Mouse (Mus musculus): Measurements from ENCODE around the gene Simc1. TPM values are rescaled to one million over a fixed set of nuclear protein-coding genes. Genes with fewer than 3 reads are reported as not detected.

Simc1 gene
- polyA plus RNA-seq, 1 experiment from 2014 or later: 6.8 TPM

DNA sequence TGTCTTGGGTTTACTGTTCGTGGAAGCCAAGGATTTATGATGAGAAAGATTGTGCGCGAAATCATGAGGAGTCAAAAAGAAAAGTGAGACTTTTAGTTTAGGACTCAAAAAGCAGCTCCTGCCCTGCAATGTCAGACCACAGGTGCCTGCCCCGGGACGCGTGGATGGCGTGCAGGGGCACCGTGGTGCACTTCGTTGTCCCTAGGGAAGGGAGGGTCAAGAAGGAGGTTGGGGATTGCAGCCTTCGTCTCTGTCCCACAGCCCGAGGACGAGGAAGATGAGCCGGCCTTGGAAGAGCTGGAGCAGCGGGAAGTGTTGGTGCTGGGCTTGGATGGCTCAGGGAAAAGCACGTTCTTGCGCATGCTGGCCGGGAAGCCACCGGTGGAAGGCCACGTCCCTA, 71.9 kb downstream of the Simc1 start:
- H3K4me3 ChIP-seq (replicated peaks; ENCODE audit: low read depth, low read length): peak overlapping the region; percentile 97
- peaks cover 24% of the 10 kb centered on the region for H3K36me3 ChIP-seq (ENCODE audit: insufficient read depth, low read length)
- peaks cover 12% of the 10 kb centered on the region; the same call in 1 of the 2 replicates for H3K4me1 ChIP-seq (replicated peaks; ENCODE audit: insufficient read depth, low read length)
- TF ChIP-seq CTCF (IDR thresholded peaks at IDR 0.05; ENCODE audit: low read depth): no peak
- H3K9me3 ChIP-seq (replicated peaks; ENCODE audit: low read length): no peaks in the 10 kb centered on the region
- DNase-seq (ENCODE audit: low spot score) (no peak), ATAC-seq (replicated peaks; ENCODE audit: low FRiP score, low read depth) (peak; percentile 18; the same call in 1 of the 2 replicates)
- peak overlapping the region; percentile 93 for H3K4me2 ChIP-seq (ENCODE audit: low read length)
- under 1% methylated on average over 19 of the region's 19 CpGs for WGBS
- H3K9ac ChIP-seq (ENCODE audit: low read depth, low read length): peak overlapping the region; percentile 91
- peak overlapping the region; percentile 82 for H3K27ac ChIP-seq
- no peaks in the 10 kb centered on the region for H3K27me3 ChIP-seq (ENCODE audit: insufficient read depth, low read length)

DNA sequence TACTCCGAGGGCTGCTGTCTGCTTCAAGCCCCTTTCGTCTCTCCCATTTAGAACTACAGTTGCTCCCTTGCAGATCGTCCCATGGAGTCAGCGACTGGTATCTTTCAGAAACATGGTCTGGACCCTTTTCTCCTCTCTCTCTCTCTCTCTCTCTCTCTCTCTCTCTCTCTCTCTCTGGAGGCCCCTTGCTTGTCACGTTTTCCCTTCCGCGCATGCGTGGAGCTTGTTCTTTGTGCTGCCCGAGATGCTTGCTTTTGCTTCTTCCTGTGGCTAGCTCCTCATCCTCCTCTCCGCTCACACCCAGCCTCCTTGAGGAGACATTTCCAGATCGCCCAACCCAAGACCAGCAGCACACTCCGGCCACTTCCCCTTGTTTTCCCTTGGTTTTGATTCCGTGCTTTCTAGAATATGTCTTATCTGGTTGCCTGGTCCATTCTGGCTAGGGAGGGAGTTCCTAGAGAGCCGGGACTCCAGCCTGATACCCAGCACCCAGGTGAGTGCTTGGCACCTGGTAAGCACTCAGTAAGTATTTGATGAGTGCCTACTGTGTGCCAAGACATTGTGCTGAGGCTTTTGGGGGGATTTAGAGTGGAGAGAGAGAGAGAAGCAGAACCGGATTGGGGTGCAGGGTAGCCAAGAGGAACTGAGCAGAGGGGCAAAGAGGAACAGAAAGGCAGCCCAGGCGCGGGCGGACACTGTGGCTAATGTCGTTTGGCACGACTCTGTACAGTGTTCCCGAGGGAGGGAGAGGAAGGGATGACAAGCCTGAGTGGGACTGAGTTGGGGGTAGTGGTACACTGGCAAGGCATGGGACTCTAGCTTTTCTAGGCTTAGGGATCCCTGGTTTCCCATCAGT, 74.3 kb downstream of the Simc1 start:
- 87% methylated on average over 21 of the region's 21 CpGs for WGBS
- no peak for ATAC-seq (replicated peaks; ENCODE audit: low FRiP score, low read depth)
- Histone ChIP-seq H3K36me3 (ENCODE audit: insufficient read depth, low read length) (peaks cover 43% of the 10 kb centered on the region), H3K27ac (no peak overlapping the region), H3K4me1 (replicated peaks; ENCODE audit: insufficient read depth, low read length) (peaks cover 12% of the 10 kb centered on the region; the same call in 1 of the 2 replicates), H3K4me3 (replicated peaks; ENCODE audit: low read depth, low read length) (no peak overlapping the region), H3K4me2 (ENCODE audit: low read length) (no peak overlapping the region), H3K9me3 (replicated peaks; ENCODE audit: low read length) (no peaks in the 10 kb centered on the region), H3K9ac (ENCODE audit: low read depth, low read length) (no peak overlapping the region), H3K27me3 (ENCODE audit: insufficient read depth, low read length) (no peaks in the 10 kb centered on the region)
- no peak for DNase-seq (ENCODE audit: low spot score)
- no peak for TF ChIP-seq CTCF (IDR thresholded peaks at IDR 0.05; ENCODE audit: low read depth)

DNA sequence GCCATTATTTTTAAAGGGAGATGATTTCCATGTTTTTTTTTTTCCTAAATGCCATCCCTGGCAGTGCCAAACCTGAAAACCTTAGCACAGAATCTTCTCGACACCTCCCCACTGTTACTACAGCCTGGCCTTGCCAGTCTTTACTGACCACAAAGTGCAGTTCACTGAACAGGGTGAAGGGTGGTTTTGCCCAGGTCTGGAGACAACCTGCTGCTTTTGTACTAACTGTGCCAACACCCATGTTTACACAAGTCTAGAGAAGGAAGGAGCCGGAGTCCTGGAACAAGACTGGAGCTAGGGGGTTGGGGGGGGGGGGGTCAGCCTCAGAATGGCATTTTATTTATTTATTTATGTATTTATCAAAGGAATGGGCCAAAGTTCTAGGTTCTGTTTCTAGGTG, 77.8 kb downstream of the Simc1 start:
- Histone ChIP-seq H3K4me3 (replicated peaks; ENCODE audit: low read depth, low read length) (no peak overlapping the region), H3K9ac (ENCODE audit: low read depth, low read length) (no peak overlapping the region), H3K9me3 (replicated peaks; ENCODE audit: low read length) (no peaks in the 10 kb centered on the region), H3K27ac (no peak overlapping the region), H3K27me3 (ENCODE audit: insufficient read depth, low read length) (no peaks in the 10 kb centered on the region), H3K4me2 (ENCODE audit: low read length) (no peak overlapping the region), H3K4me1 (replicated peaks; ENCODE audit: insufficient read depth, low read length) (0 out of 2 replicates have a peak, but pooled peaks cover 3% of the 10 kb centered on the region), H3K36me3 (ENCODE audit: insufficient read depth, low read length) (peaks cover 63% of the 10 kb centered on the region)
- no peak for TF ChIP-seq CTCF (IDR thresholded peaks at IDR 0.05; ENCODE audit: low read depth)
- 76% methylated on average over 2 of the region's 2 CpGs for WGBS
- DNase-seq (ENCODE audit: low spot score): no peak
- ATAC-seq (replicated peaks; ENCODE audit: low FRiP score, low read depth): no peak

DNA sequence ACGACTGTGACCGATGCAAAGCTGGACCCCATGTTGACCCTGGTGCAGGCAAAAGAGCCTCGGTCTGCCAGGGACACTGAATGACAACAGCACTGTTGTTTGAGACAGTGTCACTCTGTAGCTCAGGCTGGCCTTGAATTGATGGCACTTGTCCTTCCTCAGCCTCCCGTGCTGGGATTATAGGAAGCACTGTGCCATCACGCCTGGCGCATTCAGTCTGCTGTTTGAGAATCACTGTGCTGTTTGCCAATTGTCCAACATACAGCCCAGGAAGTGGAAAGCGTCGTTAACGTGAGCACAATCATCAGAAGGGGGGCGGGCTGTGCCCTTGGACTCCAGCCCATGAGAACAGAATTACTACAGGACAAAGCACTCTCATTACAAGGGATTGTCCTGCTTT, 78.5 kb downstream of the Simc1 start:
- no peak for DNase-seq (ENCODE audit: low spot score)
- Histone ChIP-seq H3K36me3 (ENCODE audit: insufficient read depth, low read length) (peaks cover 64% of the 10 kb centered on the region), H3K4me1 (replicated peaks; ENCODE audit: insufficient read depth, low read length) (no peaks in the 10 kb centered on the region), H3K4me2 (ENCODE audit: low read length) (no peak overlapping the region), H3K4me3 (replicated peaks; ENCODE audit: low read depth, low read length) (no peak overlapping the region), H3K27ac (no peak overlapping the region), H3K27me3 (ENCODE audit: insufficient read depth, low read length) (no peaks in the 10 kb centered on the region), H3K9me3 (replicated peaks; ENCODE audit: low read length) (no peaks in the 10 kb centered on the region), H3K9ac (ENCODE audit: low read depth, low read length) (no peak overlapping the region)
- ATAC-seq (replicated peaks; ENCODE audit: low FRiP score, low read depth): no peak
- no peak for TF ChIP-seq CTCF (IDR thresholded peaks at IDR 0.05; ENCODE audit: low read depth)
- WGBS: 76% methylated on average over 10 of the region's 10 CpGs

DNA sequence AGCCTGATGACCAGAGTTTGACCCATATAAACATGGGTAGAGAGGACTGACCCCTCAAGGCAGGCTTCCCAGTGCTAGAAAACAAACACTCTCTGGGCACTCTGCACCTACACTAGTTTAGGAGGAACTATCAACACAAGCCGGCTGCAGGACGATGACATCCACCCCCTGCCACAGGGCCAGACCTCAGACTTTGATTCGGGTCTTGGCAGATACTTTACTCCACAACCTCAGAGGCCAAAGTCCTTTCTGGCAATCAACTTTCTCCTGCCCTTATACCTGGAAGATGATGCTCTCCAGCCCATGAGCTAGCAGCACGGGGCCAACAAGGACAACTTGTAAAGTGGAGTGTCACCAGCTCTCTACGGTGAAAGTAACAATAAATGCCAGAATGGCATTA, 79.3 kb downstream of the Simc1 start:
- WGBS: 86% methylated on average over 5 of the region's 5 CpGs

DNA sequence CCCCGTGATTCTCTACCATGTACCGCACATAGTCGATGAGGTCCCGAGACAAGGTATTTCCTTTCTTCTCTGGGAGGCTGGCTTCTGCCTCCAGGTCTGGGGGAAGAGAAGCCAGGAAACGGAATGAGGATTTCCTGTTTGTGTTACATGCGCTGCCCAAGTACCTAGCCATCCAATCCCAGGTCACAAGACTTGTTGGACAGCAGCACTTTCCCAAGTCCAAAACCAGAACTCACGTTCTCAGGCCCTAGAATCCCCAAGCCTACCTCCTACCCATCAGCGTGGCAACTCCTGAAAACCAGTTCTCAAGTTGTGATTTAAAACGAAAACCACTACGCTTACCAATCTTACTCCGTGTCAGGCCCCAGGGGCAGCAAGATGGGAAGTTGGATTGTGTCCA, 82.3 kb downstream of the Simc1 start:
- Histone ChIP-seq H3K36me3 (ENCODE audit: insufficient read depth, low read length) (peaks cover 38% of the 10 kb centered on the region; the same call in 1 of the 2 replicates), H3K4me3 (replicated peaks; ENCODE audit: low read depth, low read length) (no peak overlapping the region), H3K27me3 (ENCODE audit: insufficient read depth, low read length) (no peaks in the 10 kb centered on the region), H3K4me2 (ENCODE audit: low read length) (no peak overlapping the region), H3K9me3 (replicated peaks; ENCODE audit: low read length) (no peaks in the 10 kb centered on the region), H3K9ac (ENCODE audit: low read depth, low read length) (no peak overlapping the region), H3K4me1 (replicated peaks; ENCODE audit: insufficient read depth, low read length) (no peaks in the 10 kb centered on the region), H3K27ac (no peak overlapping the region)
- TF ChIP-seq CTCF (IDR thresholded peaks at IDR 0.05; ENCODE audit: low read depth): no peak
- ATAC-seq (replicated peaks; ENCODE audit: low FRiP score, low read depth) (no peak), DNase-seq (ENCODE audit: low spot score) (no peak)
- WGBS: 82% methylated on average over 11 of the region's 11 CpGs

More for the DNA sequence above, 79.3 kb downstream of the Simc1 start:
- H3K4me3 ChIP-seq (replicated peaks; ENCODE audit: low read depth, low read length): no peak overlapping the region
- H3K36me3 ChIP-seq (ENCODE audit: insufficient read depth, low read length): peaks cover 63% of the 10 kb centered on the region
- H3K27ac ChIP-seq: no peak overlapping the region
- no peak for ATAC-seq (replicated peaks; ENCODE audit: low FRiP score, low read depth)
- no peak for DNase-seq (ENCODE audit: low spot score)
- H3K4me1 ChIP-seq (replicated peaks; ENCODE audit: insufficient read depth, low read length): no peaks in the 10 kb centered on the region
- no peak overlapping the region for H3K4me2 ChIP-seq (ENCODE audit: low read length)
- H3K27me3 ChIP-seq (ENCODE audit: insufficient read depth, low read length): no peaks in the 10 kb centered on the region
- H3K9me3 ChIP-seq (replicated peaks; ENCODE audit: low read length): no peaks in the 10 kb centered on the region
- no peak for TF ChIP-seq CTCF (IDR thresholded peaks at IDR 0.05; ENCODE audit: low read depth)
- H3K9ac ChIP-seq (ENCODE audit: low read depth, low read length): no peak overlapping the region

Measured in kidney, postnatal 0 days (tissue).